Mouse (Mus musculus) C2C12 (cell line): ENCODE results near the gene Jph3.

Source experiments
- CEBPB ChIP-seq: IDR thresholded peaks from one replicate; pipeline ENCODE4 v1.6.1; 2011; ENCODE audit warnings: low read depth, mild to moderate bottlenecking, control low read depth, moderate library complexity
- CTCF ChIP-seq: IDR thresholded peaks from one replicate; pipeline ENCODE4 v1.5.1; 2011; ENCODE audit not compliant: control insufficient read depth, insufficient read depth, insufficient read length
- FOSL1 ChIP-seq: IDR thresholded peaks from one replicate; pipeline ENCODE4 v1.8.0; 2011; ENCODE audit warnings: mild to moderate bottlenecking, low read length; ENCODE audit not compliant: poor library complexity, insufficient read depth, severe bottlenecking
- MAX ChIP-seq: IDR thresholded peaks from one replicate; pipeline ENCODE4 v1.6.1; 2011; ENCODE audit warnings: mild to moderate bottlenecking, control low read depth
- MYOD1 ChIP-seq: IDR thresholded peaks from one replicate; pipeline ENCODE4 v1.6.1; 2011; ENCODE audit warnings: low read depth; ENCODE audit not compliant: control insufficient read depth, insufficient read length
- USF1 ChIP-seq: IDR thresholded peaks from one replicate; pipeline ENCODE4 v1.6.1; 2011; ENCODE audit warnings: low read depth, mild to moderate bottlenecking, control low read depth, moderate library complexity

- TF ChIP-seq USF1: no peak
- no peak for TF ChIP-seq CTCF
- TF ChIP-seq CEBPB: no peak
- no peak for TF ChIP-seq MAX
- no peak for TF ChIP-seq MYOD1
- TF ChIP-seq FOSL1: no peak
These were observed 48.0 kb upstream of the Jph3 start for GRCm38 (mm10) chr8:121681457-121681856.
